Mouse (Mus musculus) E14TG2a.4 (cell line): ENCODE data around the gene Dysf.

Source experiments
- CTCF ChIP-seq: conservative IDR thresholded peaks from 2 replicates; pipeline ENCODE4 v1.5.1; 2014; ENCODE audit warnings: low read length
- NANOG ChIP-seq: IDR thresholded peaks from 2 replicates; pipeline ENCODE4 v1.6.1; 2014; ENCODE audit warnings: borderline replicate concordance, low read length, mixed read lengths

DNA sequence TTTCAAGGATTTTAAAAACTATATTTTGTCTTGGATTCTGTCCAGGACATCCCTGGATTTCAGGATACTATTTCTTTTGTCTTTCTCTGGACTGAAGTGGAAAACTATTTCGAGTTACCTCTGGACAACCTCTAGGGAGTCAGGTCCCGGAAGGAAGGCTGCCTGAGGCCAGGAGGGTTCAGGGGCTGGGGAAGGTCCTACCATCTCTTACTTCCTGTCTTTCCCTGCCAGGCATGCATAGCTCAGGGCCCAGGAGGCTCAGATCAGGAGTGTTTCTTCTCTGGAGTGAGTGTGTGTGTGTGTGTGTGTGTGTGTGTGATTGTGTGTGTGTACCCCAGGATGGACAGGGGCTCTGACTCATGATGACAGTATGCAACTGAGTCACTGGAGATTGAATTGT lies 40.5 kb downstream of the Dysf start:
- TF ChIP-seq CTCF (no peak), NANOG (no peak)
